Mouse (Mus musculus): ENCODE results near the gene Akap2.
A peak's percentile ranks its signal among the peaks of the same experiment; 100 is the strongest.

Gene Akap2

GRCm38 (mm10) chr4:57833060-57833459 is 115.6 kb downstream of the Akap2 start:
- DNase-seq (ENCODE audit: low read depth, low spot score): no peak

- no peak for DNase-seq (ENCODE audit: low read depth, low spot score)
These were observed 116.7 kb downstream of the Akap2 start for GRCm38 (mm10) chr4:57834141-57834540.

GRCm38 (mm10) chr4:57837089-57837488 is 119.6 kb downstream of the Akap2 start:
- no peak for DNase-seq (ENCODE audit: low read depth, low spot score)

GRCm38 (mm10) chr4:57839343-57839742 is 121.9 kb downstream of the Akap2 start:
- DNase-seq (ENCODE audit: low read depth, low spot score): peak; percentile 85

- DNase-seq (ENCODE audit: low read depth, low spot score): no peak
These were observed 124.5 kb downstream of the Akap2 start for GRCm38 (mm10) chr4:57841911-57842310.

- DNase-seq (ENCODE audit: low read depth, low spot score): peak; percentile 78
These were observed 125.2 kb downstream of the Akap2 start for GRCm38 (mm10) chr4:57842472-57843305.

- DNase-seq (ENCODE audit: low read depth, low spot score): peak; percentile 88
These were observed 127.6 kb downstream of the Akap2 start for GRCm38 (mm10) chr4:57845031-57845431.

GRCm38 (mm10) chr4:57845541-57846210 is 128.2 kb downstream of the Akap2 start:
- peak; percentile 30 for DNase-seq (ENCODE audit: low read depth, low spot score)

GRCm38 (mm10) chr4:57846381-57846990 is 129.0 kb downstream of the Akap2 start:
- peak; percentile 55 for DNase-seq (ENCODE audit: low read depth, low spot score)

- no peak for DNase-seq (ENCODE audit: low read depth, low spot score)
These were observed 129.6 kb downstream of the Akap2 start for GRCm38 (mm10) chr4:57846991-57847422.

- DNase-seq (ENCODE audit: low read depth, low spot score): no peak
These were observed 130.2 kb downstream of the Akap2 start for GRCm38 (mm10) chr4:57847676-57848075.

GRCm38 (mm10) chr4:57849465-57849864 is 132.0 kb downstream of the Akap2 start:
- DNase-seq (ENCODE audit: low read depth, low spot score): no peak

GRCm38 (mm10) chr4:57851731-57852130 is 134.3 kb downstream of the Akap2 start:
- DNase-seq (ENCODE audit: low read depth, low spot score): no peak

GRCm38 (mm10) chr4:57852461-57853040 is 135.1 kb downstream of the Akap2 start:
- DNase-seq (ENCODE audit: low read depth, low spot score): no peak

GRCm38 (mm10) chr4:57854181-57854580 is 136.7 kb downstream of the Akap2 start:
- no peak for DNase-seq (ENCODE audit: low read depth, low spot score)

- DNase-seq (ENCODE audit: low read depth, low spot score): no peak
These were observed 138.0 kb downstream of the Akap2 start for GRCm38 (mm10) chr4:57855281-57855941.

- no peak for DNase-seq (ENCODE audit: low read depth, low spot score)
These were observed 139.2 kb downstream of the Akap2 start for GRCm38 (mm10) chr4:57856673-57857072.

- peak; percentile 77 for DNase-seq (ENCODE audit: low read depth, low spot score)
These were observed 142.8 kb downstream of the Akap2 start for GRCm38 (mm10) chr4:57860204-57860611.

- peak; percentile 63 for DNase-seq (ENCODE audit: low read depth, low spot score)
These were observed 143.7 kb downstream of the Akap2 start for GRCm38 (mm10) chr4:57861166-57861565.

- DNase-seq (ENCODE audit: low read depth, low spot score): peak; percentile 92
These were observed 144.4 kb downstream of the Akap2 start for GRCm38 (mm10) chr4:57861856-57862255.

- DNase-seq (ENCODE audit: low read depth, low spot score): no peak
These were observed 145.0 kb downstream of the Akap2 start for GRCm38 (mm10) chr4:57862269-57862986.

Data from 3T3-L1 (cell line).